Mouse (Mus musculus): ENCODE measurements around the gene Hoxa7. TPM values are rescaled to one million over a fixed set of nuclear protein-coding genes. Genes with fewer than 3 reads are reported as not detected.

Gene Hoxa7
- total and polyA plus RNA-seq, 2 experiments from 2014 or later = 1.3 to 2.9 TPM

GRCm38 (mm10) chr6:52266666-52266985, 45.0 kb upstream of the Hoxa7 start:
- Histone ChIP-seq H3K4me1 (ENCODE audit: insufficient read depth, low read length) (no peaks in the 10 kb centered on the region), H3K9ac (replicated peaks; ENCODE audit: low read length) (no peak overlapping the region), H3K27me3 (ENCODE audit: insufficient read depth, low read length) (peaks cover 93% of the 10 kb centered on the region), H3K9me3 (ENCODE audit: low read length) (no peaks in the 10 kb centered on the region), H3K36me3 (ENCODE audit: insufficient read depth, low read length) (no peaks in the 10 kb centered on the region), H3K27ac (no peak overlapping the region), H3K4me3 (ENCODE audit: low read length) (no peak overlapping the region), H3K4me2 (ENCODE audit: low read depth, low read length) (no peak overlapping the region)
- ATAC-seq = no peak
- 4% methylated on average over 9 of the region's 9 CpGs for WGBS
- no peak for TF ChIP-seq CTCF (IDR thresholded peaks at IDR 0.05; ENCODE audit: low read depth)
- DNase-seq (ENCODE audit: low spot score) = no peak

- no peak for ATAC-seq
- DNase-seq (ENCODE audit: low spot score) = no peak
- 2% methylated on average over 19 of the region's 19 CpGs for WGBS
Observed at GRCm38 (mm10) chr6:52265913-52266665, 44.4 kb upstream of the Hoxa7 start.

GRCm38 (mm10) chr6:52265306-52265912, 43.8 kb upstream of the Hoxa7 start:
- WGBS = 3% methylated on average over 18 of the region's 18 CpGs
- Histone ChIP-seq H3K36me3 (ENCODE audit: insufficient read depth, low read length) (no peaks in the 10 kb centered on the region), H3K9me3 (ENCODE audit: low read length) (no peaks in the 10 kb centered on the region), H3K4me1 (ENCODE audit: insufficient read depth, low read length) (no peaks in the 10 kb centered on the region), H3K4me3 (ENCODE audit: low read length) (no peak overlapping the region), H3K9ac (replicated peaks; ENCODE audit: low read length) (no peak overlapping the region), H3K27ac (no peak overlapping the region), H3K4me2 (ENCODE audit: low read depth, low read length) (no peak overlapping the region), H3K27me3 (ENCODE audit: insufficient read depth, low read length) (peaks cover 90% of the 10 kb centered on the region)
- no peak for ATAC-seq
- TF ChIP-seq CTCF (IDR thresholded peaks at IDR 0.05; ENCODE audit: low read depth) = no peak
- DNase-seq (ENCODE audit: low spot score) = no peak

More at GRCm38 (mm10) chr6:52265913-52266665, 44.4 kb upstream of the Hoxa7 start:
- Histone ChIP-seq H3K4me3 (ENCODE audit: low read length) (no peak overlapping the region), H3K27ac (no peak overlapping the region), H3K9me3 (ENCODE audit: low read length) (no peaks in the 10 kb centered on the region), H3K27me3 (ENCODE audit: insufficient read depth, low read length) (peaks cover 92% of the 10 kb centered on the region), H3K4me1 (ENCODE audit: insufficient read depth, low read length) (no peaks in the 10 kb centered on the region), H3K9ac (replicated peaks; ENCODE audit: low read length) (no peak overlapping the region), H3K36me3 (ENCODE audit: insufficient read depth, low read length) (no peaks in the 10 kb centered on the region), H3K4me2 (ENCODE audit: low read depth, low read length) (no peak overlapping the region)
- TF ChIP-seq CTCF (IDR thresholded peaks at IDR 0.05; ENCODE audit: low read depth) = no peak

GRCm38 (mm10) chr6:52264106-52264790, 42.6 kb upstream of the Hoxa7 start:
- Histone ChIP-seq H3K36me3 (ENCODE audit: insufficient read depth, low read length) (no peaks in the 10 kb centered on the region), H3K27me3 (ENCODE audit: insufficient read depth, low read length) (peaks cover 83% of the 10 kb centered on the region), H3K27ac (no peak overlapping the region), H3K4me3 (ENCODE audit: low read length) (no peak overlapping the region), H3K9ac (replicated peaks; ENCODE audit: low read length) (no peak overlapping the region), H3K4me2 (ENCODE audit: low read depth, low read length) (no peak overlapping the region), H3K4me1 (ENCODE audit: insufficient read depth, low read length) (no peaks in the 10 kb centered on the region), H3K9me3 (ENCODE audit: low read length) (no peaks in the 10 kb centered on the region)
- DNase-seq (ENCODE audit: low spot score) (no peak), ATAC-seq (no peak)
- TF ChIP-seq CTCF (IDR thresholded peaks at IDR 0.05; ENCODE audit: low read depth) = no peak
- WGBS = 4% methylated on average over 5 of the region's 5 CpGs

- no peak overlapping the region for H3K4me3 ChIP-seq (ENCODE audit: low read length)
- no peak for ATAC-seq
- H3K27me3 ChIP-seq (ENCODE audit: insufficient read depth, low read length) = peaks cover 79% of the 10 kb centered on the region
- TF ChIP-seq CTCF (IDR thresholded peaks at IDR 0.05; ENCODE audit: low read depth) = no peak
- H3K9me3 ChIP-seq (ENCODE audit: low read length) = no peaks in the 10 kb centered on the region
- no peak overlapping the region for H3K9ac ChIP-seq (replicated peaks; ENCODE audit: low read length)
- H3K4me2 ChIP-seq (ENCODE audit: low read depth, low read length) = no peak overlapping the region
- 2% methylated on average over 6 of the region's 6 CpGs for WGBS
- H3K4me1 ChIP-seq (ENCODE audit: insufficient read depth, low read length) = no peaks in the 10 kb centered on the region
- no peaks in the 10 kb centered on the region for H3K36me3 ChIP-seq (ENCODE audit: insufficient read depth, low read length)
- no peak for DNase-seq (ENCODE audit: low spot score)
- H3K27ac ChIP-seq = no peak overlapping the region
Observed at GRCm38 (mm10) chr6:52263321-52263585, 41.6 kb upstream of the Hoxa7 start.

GRCm38 (mm10) chr6:52262463-52263320, 41.0 kb upstream of the Hoxa7 start:
- no peak for ATAC-seq
- peaks cover 79% of the 10 kb centered on the region for H3K27me3 ChIP-seq (ENCODE audit: insufficient read depth, low read length)

More at GRCm38 (mm10) chr6:52262463-52263320, 41.0 kb upstream of the Hoxa7 start:
- DNase-seq (ENCODE audit: low spot score) = no peak
- 3% methylated on average over 24 of the region's 24 CpGs for WGBS
- no peak for TF ChIP-seq CTCF (IDR thresholded peaks at IDR 0.05; ENCODE audit: low read depth)
- no peak overlapping the region for H3K9ac ChIP-seq (replicated peaks; ENCODE audit: low read length)
- no peaks in the 10 kb centered on the region for H3K4me1 ChIP-seq (ENCODE audit: insufficient read depth, low read length)
- H3K4me2 ChIP-seq (ENCODE audit: low read depth, low read length) = no peak overlapping the region
- H3K36me3 ChIP-seq (ENCODE audit: insufficient read depth, low read length) = no peaks in the 10 kb centered on the region
- no peaks in the 10 kb centered on the region for H3K9me3 ChIP-seq (ENCODE audit: low read length)
- no peak overlapping the region for H3K4me3 ChIP-seq (ENCODE audit: low read length)
- no peak overlapping the region for H3K27ac ChIP-seq

Data from hindbrain, postnatal 0 days (tissue).